Mouse (Mus musculus) cerebellum, adult 11 months (tissue): ENCODE data around the gene Cfhr2.
"Not testable (repeated sequence)": the region's sequence is repeated elsewhere in the genome, so short reads cannot be mapped to it uniquely, and the experiment has no call there.

Source experiments
- DNase-seq: peaks from one replicate; pipeline ENCODE4 v3.0.0; 2022

Gene Cfhr2

DNA sequence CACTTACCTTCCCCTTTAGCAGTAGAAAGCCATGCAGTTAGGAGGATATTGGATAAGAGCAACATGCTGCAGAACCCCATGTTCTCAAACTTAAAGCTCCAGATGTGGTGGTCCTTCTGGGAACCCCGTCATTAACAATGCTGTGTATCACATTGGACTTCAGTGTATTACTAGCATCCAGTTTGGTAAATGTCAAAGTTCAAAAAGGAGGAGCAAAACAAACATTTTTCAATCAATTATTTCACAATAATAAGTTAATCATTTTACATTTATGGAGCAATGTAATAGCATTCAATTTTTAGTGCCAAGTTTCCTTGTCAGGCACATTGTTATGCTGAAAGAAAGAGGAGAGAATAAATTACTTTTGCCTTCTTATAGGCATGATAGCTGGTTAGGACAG lies at the start of gene Cfhr2:
TSS of gene Cfhr2 (minus strand) at position 155 of the 400 bp plus-strand sequence.
- no peak for DNase-seq

GRCm38 (mm10) chr1:139863751-139864150 lies 5.2 kb upstream of the Cfhr2 start:
- no peak for DNase-seq

DNA sequence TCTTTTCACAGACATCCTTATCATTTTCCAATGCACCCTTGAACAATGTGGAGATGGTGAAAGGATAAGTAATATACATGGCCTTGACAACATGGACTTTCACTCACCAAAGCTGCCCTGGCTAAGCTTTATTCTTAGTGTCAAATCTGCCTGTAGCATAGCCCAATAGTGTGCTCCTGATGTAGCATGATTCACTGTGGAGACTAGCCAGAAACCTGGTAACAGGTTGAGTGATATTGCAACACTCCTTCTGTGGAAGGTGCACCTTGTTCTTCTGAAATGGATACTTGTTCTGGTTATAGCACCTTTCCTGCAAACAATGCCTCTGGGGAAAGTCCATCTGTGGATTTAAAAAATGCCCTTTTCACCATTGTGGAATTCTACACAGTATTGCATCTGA lies 1.7 kb upstream of the Cfhr2 start:
- no peak for DNase-seq

GRCm38 (mm10) chr1:139839699-139840098 lies 18.8 kb downstream of the Cfhr2 start:
- DNase-seq, result no peak

GRCm38 (mm10) chr1:139839290-139839689 lies 19.2 kb downstream of the Cfhr2 start:
- no peak for DNase-seq

- no peak for DNase-seq
Measured at GRCm38 (mm10) chr1:139808594-139808993, 49.9 kb downstream of the Cfhr2 start.

- no peak for DNase-seq
Measured at GRCm38 (mm10) chr1:139781143-139781542, 77.4 kb downstream of the Cfhr2 start, which contains the start of gene Gm4788. Gene Gm4788 (minus strand): TSS chr1:139781243.

- not testable (repeated sequence) for DNase-seq
Measured at GRCm38 (mm10) chr1:139769913-139770312, 88.6 kb downstream of the Cfhr2 start.
